Comparison of ENCODE assay signal across 8 mouse cellular contexts in genomic region chr19:8989567-8990431, GRCm38 (mm10). TPM values are rescaled to one million over a fixed set of nuclear protein-coding genes. Genes with fewer than 3 reads are reported as not detected.
DNase-seq lines count a peak whose midpoint lies in the region; ATAC-seq and TF ChIP-seq lines count a peak whose summit lies in the region.

No protein-coding gene starts in this region.

- peak; percentile 88 for DNase-seq in adrenal gland, postnatal 10 days
- DNase-seq in gastrocnemius, adult 18-20 months (ENCODE audit: low spot score) = peak; percentile 92
- no peak for DNase-seq in hindbrain, embryonic 14.5 days (ENCODE audit: low spot score)
- peak; percentile 67 for DNase-seq in liver, embryonic 11.5 days (ENCODE audit: low spot score)
- peak; percentile 70 for DNase-seq in naive thymus-derived CD4-positive, alpha-beta T cell, adult 2 months (ENCODE audit: low read depth)
- DNase-seq in thymus, postnatal 4 days = peak; percentile 76
- no peak for DNase-seq in left cerebral cortex, postnatal 36 days (ENCODE audit: low spot score in 2 of 2)

- peak overlapping the region; percentile 67 for H3K4me2 ChIP-seq in hindbrain, embryonic 14.5 days (replicated peaks)
- peak overlapping the region; percentile 95 for H3K4me2 ChIP-seq in liver, embryonic 11.5 days

- no peaks in the 10 kb centered on the region for H3K9me3 ChIP-seq in E14TG2a.4 (ENCODE audit: low read length)
- H3K9me3 ChIP-seq in hindbrain, embryonic 14.5 days (ENCODE audit: control insufficient read depth, low read length) = no peaks in the 10 kb centered on the region
- H3K9me3 ChIP-seq in liver, embryonic 11.5 days (ENCODE audit: control insufficient read depth, low read length) = no peaks in the 10 kb centered on the region

- WGBS in hindbrain, embryonic 14.5 days = under 1% methylated on average over 51 of the region's 53 CpGs
- under 1% methylated on average over 53 of the region's 53 CpGs for WGBS in liver, embryonic 11.5 days

- TF ChIP-seq CTCF in E14TG2a.4 (conservative IDR thresholded peaks at IDR 0.05; ENCODE audit: low read length) = no peak

- no peaks in the 10 kb centered on the region for H3K36me3 ChIP-seq in E14TG2a.4 (ENCODE audit: insufficient read depth, low read length)
- H3K36me3 ChIP-seq in hindbrain, embryonic 14.5 days (replicated peaks; ENCODE audit: control insufficient read depth, insufficient read depth) = no peaks in the 10 kb centered on the region
- H3K36me3 ChIP-seq in liver, embryonic 11.5 days (ENCODE audit: control insufficient read depth, insufficient read depth, low read length) = no peaks in the 10 kb centered on the region

- peak overlapping the region; percentile 60 for H3K9ac ChIP-seq in hindbrain, embryonic 14.5 days
- peak overlapping the region; percentile 64 for H3K9ac ChIP-seq in liver, embryonic 11.5 days (ENCODE audit: low read depth, low read length)

- peak overlapping the region; percentile 87 for H3K4me3 ChIP-seq in E14TG2a.4 (replicated peaks; ENCODE audit: low read length)
- H3K4me3 ChIP-seq in hindbrain, embryonic 14.5 days (replicated peaks; ENCODE audit: low read length) = peak overlapping the region; percentile 43
- H3K4me3 ChIP-seq in liver, embryonic 11.5 days (ENCODE audit: low read depth, low read length) = peak overlapping the region; percentile 61

- intact Hi-C loops in left cerebral cortex, postnatal 36 days (cut with DNase I) = no loop called here

- peak overlapping the region; percentile 63 for H3K27ac ChIP-seq in hindbrain, embryonic 14.5 days
- H3K27ac ChIP-seq in liver, embryonic 11.5 days (ENCODE audit: low read depth, low read length) = 0 out of 2 replicates have a peak overlapping the region, but pooled peaks have one; percentile 56

- peaks cover 21% of the 10 kb centered on the region for H3K27me3 ChIP-seq in E14TG2a.4 (ENCODE audit: insufficient read depth, low read length)
- H3K27me3 ChIP-seq in hindbrain, embryonic 14.5 days (ENCODE audit: control insufficient read depth, insufficient read depth, low read length) = peaks cover 43% of the 10 kb centered on the region
- H3K27me3 ChIP-seq in liver, embryonic 11.5 days (replicated peaks; ENCODE audit: control insufficient read depth, insufficient read depth, low read length) = peaks cover 35% of the 10 kb centered on the region

- H3K4me1 ChIP-seq in E14TG2a.4 (replicated peaks; ENCODE audit: low read depth, low read length) = peaks cover 64% of the 10 kb centered on the region
- peaks cover 34% of the 10 kb centered on the region for H3K4me1 ChIP-seq in hindbrain, embryonic 14.5 days (replicated peaks; ENCODE audit: control insufficient read depth, insufficient read depth, low read length)
- H3K4me1 ChIP-seq in liver, embryonic 11.5 days (replicated peaks; ENCODE audit: control insufficient read depth, insufficient read depth, low read length) = peaks cover 20% of the 10 kb centered on the region

- ATAC-seq in hindbrain, embryonic 14.5 days (ENCODE audit: low FRiP score) = peak; percentile 57
- peak; percentile 40; the same call in 1 of the 2 replicates for ATAC-seq in liver, embryonic 11.5 days (replicated peaks; ENCODE audit: low FRiP score)

RNA-seq across cellular contexts. Expression of gene Ahnak, which starts 0.7 kb away (rescaled TPM):
- 100 to 1,000 TPM; 146 to 184 TPM for total RNA-seq in adrenal gland, postnatal 10 days (2021)
- total RNA-seq in gastrocnemius, adult 18-20 months (2021) = 100 to 1,000 TPM; 199 to 202 TPM
- 4.5 and 4.9 TPM in 2 replicates for polyA plus RNA-seq in hindbrain, embryonic 14.5 days (2014; fragmentation: Nextera tagmentation; extraction: Ambion mirVana)
- polyA plus RNA-seq in liver, embryonic 11.5 days (2014; fragmentation: Nextera tagmentation; extraction: Ambion mirVana) = 2.6 and 3.7 TPM in 2 replicates
- 10 to 100 TPM; 16.6 to 32.1 TPM for total RNA-seq in left cerebral cortex, postnatal 36 days (2021)

RNA-seq across cellular contexts. Expression of gene Eef1g, which starts 23.0 kb away (rescaled TPM):
- total RNA-seq in adrenal gland, postnatal 10 days (2021) = 100 to 1,000 TPM; 355 to 407 TPM
- total RNA-seq in gastrocnemius, adult 18-20 months (2021) = 100 to 1,000 TPM; 452 to 469 TPM
- polyA plus RNA-seq in hindbrain, embryonic 14.5 days (2014; fragmentation: Nextera tagmentation; extraction: Ambion mirVana) = 308 and 316 TPM in 2 replicates
- 598 and 618 TPM in 2 replicates for polyA plus RNA-seq in liver, embryonic 11.5 days (2014; fragmentation: Nextera tagmentation; extraction: Ambion mirVana)
- 100 to 1,000 TPM; 219 to 232 TPM for total RNA-seq in left cerebral cortex, postnatal 36 days (2021)

RNA-seq across cellular contexts. Expression of gene Tut1, which starts 36.2 kb away (rescaled TPM):
- 10 to 100 TPM; 17.4 to 19.3 TPM for total RNA-seq in adrenal gland, postnatal 10 days (2021)
- 1 to 10 TPM; 7.6 to 8.2 TPM for total RNA-seq in gastrocnemius, adult 18-20 months (2021)
- polyA plus RNA-seq in hindbrain, embryonic 14.5 days (2014; fragmentation: Nextera tagmentation; extraction: Ambion mirVana) = 20.0 and 23.0 TPM in 2 replicates
- polyA plus RNA-seq in liver, embryonic 11.5 days (2014; fragmentation: Nextera tagmentation; extraction: Ambion mirVana) = 42.4 and 43.2 TPM in 2 replicates
- 10 to 100 TPM; 17.5 to 21.5 TPM for total RNA-seq in left cerebral cortex, postnatal 36 days (2021)

RNA-seq across cellular contexts. Expression of gene Mta2, which starts 48.1 kb away (rescaled TPM):
- 100 to 1,000 TPM in 1 of 2 experiments, 10 to 100 TPM in 1; 94.8 to 111 TPM for total RNA-seq in adrenal gland, postnatal 10 days (2021)
- total RNA-seq in gastrocnemius, adult 18-20 months (2021) = 10 to 100 TPM; 21.6 to 24.2 TPM
- polyA plus RNA-seq in hindbrain, embryonic 14.5 days (2014; fragmentation: Nextera tagmentation; extraction: Ambion mirVana) = 29.3 and 30.3 TPM in 2 replicates
- polyA plus RNA-seq in liver, embryonic 11.5 days (2014; fragmentation: Nextera tagmentation; extraction: Ambion mirVana) = 75.6 and 81.1 TPM in 2 replicates
- total RNA-seq in left cerebral cortex, postnatal 36 days (2021) = 10 to 100 TPM; 43.9 to 52.0 TPM

Comparison
In these comparisons a context has a peak if more than half of its experiments do, and no peak if none do; other contexts are left out.
1. DNase-seq: peak in adrenal gland, postnatal 10 days (single experiment), gastrocnemius, adult 18-20 months (single experiment), liver, embryonic 11.5 days (single experiment), naive thymus-derived CD4-positive, alpha-beta T cell, adult 2 months (single experiment) and thymus, postnatal 4 days (single experiment); none in hindbrain, embryonic 14.5 days (single experiment) and left cerebral cortex, postnatal 36 days (0 of 2).
2. RNA of gene Ahnak, which starts 0.7 kb away (total RNA-seq): 199 to 202 TPM in gastrocnemius, adult 18-20 months and 146 to 184 TPM in adrenal gland, postnatal 10 days; 16.6 to 32.1 TPM in left cerebral cortex, postnatal 36 days; every median in the first group is over 4 times any median in the second.
3. Peak in every context shown above with its lines, with median percentiles within 50 percentile points of each other: H3K4me3 ChIP-seq.